ENCODE assay signal across 8 mouse cellular contexts in genomic region chr19:3388629-3389057, GRCm38 (mm10). TPM values are rescaled to one million over a fixed set of nuclear protein-coding genes. Genes with fewer than 3 reads are reported as not detected.
DNase-seq lines count a peak whose midpoint lies in the region; ATAC-seq and TF ChIP-seq lines count a peak whose summit lies in the region.

TSS of gene Tesmin (plus strand) at chr19:3388857.

- H3K36me3 ChIP-seq in embryonic facial prominence, embryonic 11.5 days (replicated peaks; ENCODE audit: control insufficient read depth, insufficient read depth, low read depth, low read length) = no peaks in the 10 kb centered on the region
- peaks cover 23% of the 10 kb centered on the region for H3K36me3 ChIP-seq in intestine, postnatal 0 days (ENCODE audit: control insufficient read depth, insufficient read depth)
- no peaks in the 10 kb centered on the region for H3K36me3 ChIP-seq in midbrain, embryonic 10.5 days

- no peaks in the 10 kb centered on the region for H3K4me1 ChIP-seq in embryonic facial prominence, embryonic 11.5 days (ENCODE audit: control insufficient read depth, insufficient read depth, low read length)
- no peaks in the 10 kb centered on the region for H3K4me1 ChIP-seq in intestine, postnatal 0 days (replicated peaks; ENCODE audit: control insufficient read depth, insufficient read depth, low read length)
- peaks cover 9% of the 10 kb centered on the region for H3K4me1 ChIP-seq in midbrain, embryonic 10.5 days

- no peaks in the 10 kb centered on the region for H3K27me3 ChIP-seq in embryonic facial prominence, embryonic 11.5 days (ENCODE audit: control insufficient read depth, insufficient read depth, low read length)
- no peaks in the 10 kb centered on the region for H3K27me3 ChIP-seq in intestine, postnatal 0 days (replicated peaks; ENCODE audit: control insufficient read depth, insufficient read depth, low read length)
- H3K27me3 ChIP-seq in midbrain, embryonic 10.5 days (ENCODE audit: low read depth, poor library complexity, severe bottlenecking) = peaks cover 13% of the 10 kb centered on the region

- TF ChIP-seq CTCF in intestine, postnatal 0 days (IDR thresholded peaks at IDR 0.05; ENCODE audit: low read depth) = peak; percentile 69

- ATAC-seq in embryonic facial prominence, embryonic 11.5 days (replicated peaks; ENCODE audit: insufficient number of reproducible peaks, low FRiP score, low TSS enrichment, low read depth) = peak; percentile 81
- ATAC-seq in granulocyte monocyte progenitor cell, adult 5-6 weeks (replicated peaks; ENCODE audit: poor library complexity, severe bottlenecking) = peak; percentile 87
- ATAC-seq in intestine, postnatal 0 days = peak; percentile 80

- peak within 1 kb of the TSS; percentile 59 for H3K9ac ChIP-seq in embryonic facial prominence, embryonic 11.5 days (replicated peaks; ENCODE audit: low read length)
- peak within 1 kb of the TSS; percentile 66 for H3K9ac ChIP-seq in intestine, postnatal 0 days (ENCODE audit: low read depth, low read length)

- peak within 1 kb of the TSS; percentile 88 for H3K4me2 ChIP-seq in embryonic facial prominence, embryonic 11.5 days (ENCODE audit: low read depth, low read length)
- peak within 1 kb of the TSS; percentile 87 for H3K4me2 ChIP-seq in intestine, postnatal 0 days (replicated peaks; ENCODE audit: low read depth)

- peak within 1 kb of the TSS; percentile 35 for H3K4me3 ChIP-seq in embryonic facial prominence, embryonic 11.5 days (ENCODE audit: low read depth, low read length)
- peak within 1 kb of the TSS; percentile 50 for H3K4me3 ChIP-seq in intestine, postnatal 0 days (ENCODE audit: low read depth, low read length)
- H3K4me3 ChIP-seq in midbrain, embryonic 10.5 days = peak within 1 kb of the TSS; percentile 54

- intact Hi-C loops in left cerebral cortex, postnatal 36 days (cut with DNase I) = loop anchor here (2.0 to 5.0 kb wide), 2 partner anchors 62 to 189 kb away; partner anchors contain the start of gene Ppp6r3

- H3K27ac ChIP-seq in embryonic facial prominence, embryonic 11.5 days (replicated peaks; ENCODE audit: low read depth, low read length) = no peak within 1 kb of the TSS
- peak within 1 kb of the TSS; percentile 76; the same call in 1 of the 2 replicates for H3K27ac ChIP-seq in intestine, postnatal 0 days (ENCODE audit: low read depth, low read length)
- peak within 1 kb of the TSS; percentile 75 for H3K27ac ChIP-seq in midbrain, embryonic 10.5 days (replicated peaks)

- peak; percentile 87 for DNase-seq in adrenal gland, postnatal 25 days
- peak; percentile 77 for DNase-seq in embryonic facial prominence, embryonic 11.5 days (ENCODE audit: low spot score)
- peak; percentile 63 to 70 for DNase-seq in left cerebral cortex, postnatal 36 days (ENCODE audit: low spot score in 2 of 2)
- DNase-seq in midbrain, embryonic 10.5 days (ENCODE audit: low spot score) = peak; percentile 84
- DNase-seq in right cerebral cortex, postnatal 36 days (ENCODE audit: low spot score in 2 of 2) = peak; percentile 61 to 70
- peak; percentile 90 to 92 for DNase-seq in urinary bladder, postnatal 4 days (ENCODE audit: low spot score in 2 of 2)

- no peaks in the 10 kb centered on the region for H3K9me3 ChIP-seq in embryonic facial prominence, embryonic 11.5 days (replicated peaks; ENCODE audit: control insufficient read depth, low read length)
- H3K9me3 ChIP-seq in intestine, postnatal 0 days (ENCODE audit: control insufficient read depth) = no peaks in the 10 kb centered on the region
- H3K9me3 ChIP-seq in midbrain, embryonic 10.5 days (replicated peaks) = peaks cover 7% of the 10 kb centered on the region; the same call in 1 of the 2 replicates

- WGBS in embryonic facial prominence, embryonic 11.5 days = 1% methylated on average over 33 of the region's 33 CpGs
- WGBS in intestine, postnatal 0 days = 2% methylated on average over 33 of the region's 33 CpGs
- WGBS in midbrain, embryonic 10.5 days = 2% methylated on average over 33 of the region's 33 CpGs

RNA-seq across cellular contexts. Expression of gene Tesmin, which starts in this region (rescaled TPM):
- total RNA-seq in adrenal gland, postnatal 25 days (2021) = 0.52 and 0.97 TPM in 2 replicates
- polyA plus RNA-seq in embryonic facial prominence, embryonic 11.5 days (2014; fragmentation: Nextera tagmentation; extraction: Ambion mirVana) = 0.20 TPM in 1 of 2 replicates, not detected in the other
- 0.71 and 0.96 TPM in 2 replicates for total RNA-seq in granulocyte monocyte progenitor cell, adult 5-6 weeks (2014; fragmentation: Nextera tagmentation)
- 0.88 and 1.1 TPM in 2 replicates for total RNA-seq in granulocyte monocyte progenitor cell, adult 5-6 weeks (2017)
- polyA plus RNA-seq in intestine, postnatal 0 days (2015; fragmentation: Nextera tagmentation; extraction: Ambion mirVana) = 1.1 and 1.3 TPM in 2 replicates
- total RNA-seq in left cerebral cortex, postnatal 36 days (2021) = under 1 TPM; 0.20 to 0.48 TPM
- polyA plus RNA-seq in midbrain, embryonic 10.5 days (2016; fragmentation: Nextera tagmentation; extraction: Ambion mirVana) = 0.12 and 0.25 TPM in 2 replicates

Comparison
In these comparisons a context has a peak if more than half of its experiments do, and no peak if none do; other contexts are left out.
1. Peak in DNase-seq in adrenal gland, postnatal 25 days; RNA of the gene not detected or under 1 TPM.
2. Peak in DNase-seq, ATAC-seq, H3K4me3 ChIP-seq, H3K9ac ChIP-seq and H3K4me2 ChIP-seq in embryonic facial prominence, embryonic 11.5 days; RNA of the gene not detected or under 1 TPM.
3. Peak in DNase-seq in left cerebral cortex, postnatal 36 days; RNA of the gene not detected or under 1 TPM.
4. Peak in DNase-seq, H3K4me3 ChIP-seq and H3K27ac ChIP-seq in midbrain, embryonic 10.5 days; RNA of the gene not detected or under 1 TPM.